Mouse (Mus musculus) stomach, postnatal 0 days (tissue): ENCODE data around the gene Phlda2. TPM values are rescaled to one million over a fixed set of nuclear protein-coding genes. Genes with fewer than 3 reads are reported as not detected.

Experiments used
- ATAC-seq: fragments of 200-750 bp; cut with Nextera tagmentation; 2 replicates; pipeline ENCODE4 v1.8.0; 2017; ENCODE audit not compliant: low FRiP score, low TSS enrichment
- DNase-seq: peaks from one replicate; pipeline ENCODE4 v3.0.0-alpha.2; 2016; ENCODE audit warnings: low spot score
- H3K27ac ChIP-seq: fragments of 300-500 bp; sonication (generic); replicated peaks from 2 replicates; pipeline ENCODE4 v1.5.1; 2014; ENCODE audit warnings: mild to moderate bottlenecking, control low read depth
- H3K27me3 ChIP-seq: fragments of 300-500 bp; sonication (generic); 2 replicates; pipeline ENCODE4 v1.6.1; 2014; ENCODE audit warnings: low read length; ENCODE audit not compliant: control insufficient read depth, insufficient read depth
- H3K36me3 ChIP-seq: fragments of 300-500 bp; sonication (generic); 2 replicates; pipeline ENCODE4 v1.6.1; 2014; ENCODE audit warnings: low read length, mixed read lengths; ENCODE audit not compliant: control insufficient read depth, insufficient read depth
- H3K4me1 ChIP-seq: fragments of 300-500 bp; sonication (generic); replicated peaks from 2 replicates; pipeline ENCODE4 v1.6.1; 2014; ENCODE audit warnings: antibody characterized with exemption; ENCODE audit not compliant: control insufficient read depth, insufficient read depth
- H3K4me2 ChIP-seq: fragments of 300-500 bp; sonication (generic); replicated peaks from 2 replicates; pipeline ENCODE4 v1.6.1; 2014; ENCODE audit warnings: low read depth, mild to moderate bottlenecking, control low read depth, moderate library complexity
- H3K4me3 ChIP-seq: fragments of 300-500 bp; sonication (generic); 2 replicates; pipeline ENCODE4 v1.5.1; 2014; ENCODE audit warnings: low read depth, low read length, control low read depth
- H3K9ac ChIP-seq: fragments of 300-500 bp; sonication (generic); 2 replicates; pipeline ENCODE4 v1.6.1; 2014; ENCODE audit warnings: mild to moderate bottlenecking, low read length, control low read depth, mixed read lengths
- H3K9me3 ChIP-seq: fragments of 300-500 bp; sonication (generic); 2 replicates; pipeline ENCODE4 v1.6.1; 2016; ENCODE audit warnings: low read length; ENCODE audit not compliant: control insufficient read depth
- CTCF ChIP-seq: IDR thresholded peaks from 2 replicates; pipeline ENCODE4 v1.5.1; 2016; ENCODE audit warnings: antibody characterized with exemption, low read depth, mild to moderate bottlenecking, moderate library complexity
- EP300 ChIP-seq: optimal IDR thresholded peaks from 2 replicates; pipeline ENCODE3; 2016; ENCODE audit warnings: antibody characterized with exemption
- WGBS: fragments of 180-500 bp; shearing (Covaris S2); extraction: QIAGEN DNeasy Blood & Tissue Kit; methylation state at CpG from one replicate; pipeline ENCODE4 v1.1.7; 2014; 5-methylcytosine and 5-hydroxymethylcytosine counted together
- polyA plus RNA-seq: library from polyadenylated mRNA; unstranded; fragments of >200 nt; fragmentation: Nextera tagmentation; extraction: Ambion mirVana; gene quantifications from 2 replicates; pipeline ENCODE4 v1.2.1, GENCODE M21; 2015

Phlda2 gene
- polyA plus RNA-seq, 1 experiment from 2014 or later, result 16.8 TPM

GRCm38 (mm10) chr7:143463865-143464415 is 39.0 kb downstream of the Phlda2 start:
- Histone ChIP-seq H3K27ac (peak overlapping the region; percentile 56), H3K4me2 (no peak overlapping the region), H3K4me3 (no peak overlapping the region), H3K9me3 (peaks cover 10% of the 10 kb centered on the region), H3K36me3 (no peaks in the 10 kb centered on the region), H3K4me1 (peaks cover 6% of the 10 kb centered on the region; the same call in 1 of the 2 replicates), H3K27me3 (no peaks in the 10 kb centered on the region), H3K9ac (no peak overlapping the region)
- 39% methylated on average over 11 of the region's 11 CpGs for WGBS
- ATAC-seq (no peak), DNase-seq (peak; percentile 81)
- TF ChIP-seq EP300 (no peak), CTCF (peak; percentile 90)

GRCm38 (mm10) chr7:143462516-143462915 is 40.4 kb downstream of the Phlda2 start:
- TF ChIP-seq EP300 (no peak), CTCF (no peak)
- H3K36me3 ChIP-seq, result no peaks in the 10 kb centered on the region
- peaks cover 6% of the 10 kb centered on the region; the same call in 1 of the 2 replicates for H3K4me1 ChIP-seq
- peaks cover 10% of the 10 kb centered on the region for H3K9me3 ChIP-seq
- H3K9ac ChIP-seq, result no peak overlapping the region
- H3K27ac ChIP-seq, result 0 out of 2 replicates have a peak overlapping the region, but pooled peaks have one; percentile 8
- no peak overlapping the region for H3K4me3 ChIP-seq
- DNase-seq (no peak), ATAC-seq (no peak)
- 79% methylated on average over 5 of the region's 5 CpGs for WGBS
- no peaks in the 10 kb centered on the region for H3K27me3 ChIP-seq
- no peak overlapping the region for H3K4me2 ChIP-seq

GRCm38 (mm10) chr7:143461920-143462319 is 41.0 kb downstream of the Phlda2 start:
- Histone ChIP-seq H3K27me3 (no peaks in the 10 kb centered on the region), H3K27ac (no peak overlapping the region), H3K36me3 (no peaks in the 10 kb centered on the region), H3K9ac (no peak overlapping the region), H3K9me3 (peaks cover 10% of the 10 kb centered on the region), H3K4me2 (no peak overlapping the region), H3K4me3 (no peak overlapping the region), H3K4me1 (peaks cover 6% of the 10 kb centered on the region; the same call in 1 of the 2 replicates)
- 46% methylated on average over 11 of the region's 11 CpGs for WGBS
- TF ChIP-seq CTCF (no peak), EP300 (no peak)
- ATAC-seq (no peak), DNase-seq (peak; percentile 22)

GRCm38 (mm10) chr7:143461294-143461870 is 41.6 kb downstream of the Phlda2 start:
- H3K4me3 ChIP-seq, result peak overlapping the region; percentile 55
- no peak overlapping the region for H3K9ac ChIP-seq
- peaks cover 10% of the 10 kb centered on the region for H3K9me3 ChIP-seq
- no peak overlapping the region for H3K27ac ChIP-seq
- H3K4me2 ChIP-seq, result peak overlapping the region; percentile 43
- H3K27me3 ChIP-seq, result no peaks in the 10 kb centered on the region
- WGBS, result 37% methylated on average over 30 of the region's 32 CpGs
- H3K36me3 ChIP-seq, result no peaks in the 10 kb centered on the region
- no peak for DNase-seq
- no peak for TF ChIP-seq CTCF
- no peak for TF ChIP-seq EP300
- peak; percentile 32 for ATAC-seq
- peaks cover 6% of the 10 kb centered on the region; the same call in 1 of the 2 replicates for H3K4me1 ChIP-seq

- Histone ChIP-seq H3K9ac (peak within 1 kb of the TSS; percentile 68), H3K4me1 (peaks cover 6% of the 10 kb centered on the region; the same call in 1 of the 2 replicates), H3K27ac (peak within 1 kb of the TSS; percentile 73), H3K9me3 (peaks cover 10% of the 10 kb centered on the region), H3K27me3 (no peaks in the 10 kb centered on the region), H3K4me2 (peak within 1 kb of the TSS; percentile 63), H3K4me3 (peak within 1 kb of the TSS; percentile 55), H3K36me3 (no peaks in the 10 kb centered on the region)
- TF ChIP-seq CTCF (no peak), EP300 (no peak)
- DNase-seq (peak; percentile 93), ATAC-seq (peak; percentile 89)
- WGBS, result 29% methylated on average over 37 of the region's 48 CpGs
Measured at GRCm38 (mm10) chr7:143460874-143461273, 42.1 kb downstream of the Phlda2 start, which contains the start of gene Cdkn1c. Gene Cdkn1c, minus strand, starts transcription at chr7:143461050.
